Mouse (Mus musculus) forebrain, embryonic 11.5 days (tissue): Measurements from ENCODE around the gene Id1. TPM values are rescaled to one million over a fixed set of nuclear protein-coding genes. Genes with fewer than 3 reads are reported as not detected.
A peak's percentile ranks its signal among the peaks of the same experiment; 100 is the strongest.

Experiments used
- ATAC-seq: fragments of 200-750 bp; cut with Nextera tagmentation; replicated peaks from 2 replicates; pipeline ENCODE4 v1.8.0; 2017; ENCODE audit warnings: moderate TSS enrichment; ENCODE audit not compliant: low FRiP score
- DNase-seq: peaks from one replicate; pipeline ENCODE4 v3.0.0-alpha.2; 2017; ENCODE audit warnings: low spot score
- H3K27ac ChIP-seq: fragments of 300-500 bp; sonication (generic); 2 replicates; pipeline ENCODE4 v1.5.1; 2014; ENCODE audit warnings: low read depth, low read length
- H3K27me3 ChIP-seq: fragments of 300-500 bp; sonication (generic); 2 replicates; pipeline ENCODE4 v1.6.1; 2014; ENCODE audit warnings: mild to moderate bottlenecking, low read length, mixed read lengths; ENCODE audit not compliant: control insufficient read depth, insufficient read depth
- H3K36me3 ChIP-seq: fragments of 300-500 bp; sonication (generic); 2 replicates; pipeline ENCODE4 v1.6.1; 2014; ENCODE audit warnings: mild to moderate bottlenecking, low read length, moderate library complexity, mixed read lengths; ENCODE audit not compliant: control insufficient read depth, insufficient read depth
- H3K4me1 ChIP-seq: fragments of 300-500 bp; sonication (generic); replicated peaks from 2 replicates; pipeline ENCODE4 v1.6.1; 2014; ENCODE audit warnings: low read length, mixed read lengths; ENCODE audit not compliant: control insufficient read depth, insufficient read depth
- H3K4me2 ChIP-seq: fragments of 300-500 bp; sonication (generic); 2 replicates; pipeline ENCODE4 v1.6.1; 2014; ENCODE audit warnings: low read depth, mild to moderate bottlenecking, low read length, moderate library complexity, mixed read lengths; ENCODE audit not compliant: severe bottlenecking
- H3K4me3 ChIP-seq: fragments of 300-500 bp; sonication (generic); 2 replicates; pipeline ENCODE4 v1.5.1; 2014; ENCODE audit warnings: low read depth, low read length
- H3K9ac ChIP-seq: fragments of 300-500 bp; sonication (generic); 2 replicates; pipeline ENCODE4 v1.6.1; 2014; ENCODE audit warnings: low read length
- H3K9me3 ChIP-seq: fragments of 300-500 bp; sonication (generic); 2 replicates; pipeline ENCODE4 v1.6.1; 2016; ENCODE audit warnings: low read length, mixed read lengths; ENCODE audit not compliant: control insufficient read depth
- WGBS: fragments of 180-500 bp; shearing (Covaris S2); extraction: QIAGEN DNeasy Blood & Tissue Kit; methylation state at CpG from one replicate; pipeline ENCODE4 v1.1.7; 2014; 5-methylcytosine and 5-hydroxymethylcytosine counted together
- polyA plus RNA-seq: library from polyadenylated mRNA; unstranded; fragments of >200 nt; fragmentation: Nextera tagmentation; extraction: Ambion mirVana; gene quantifications from 2 replicates; pipeline ENCODE4 v1.2.1, GENCODE M21; 2014

Gene Id1
- polyA plus RNA-seq: 51.1 and 53.1 TPM in 2 replicates

DNA sequence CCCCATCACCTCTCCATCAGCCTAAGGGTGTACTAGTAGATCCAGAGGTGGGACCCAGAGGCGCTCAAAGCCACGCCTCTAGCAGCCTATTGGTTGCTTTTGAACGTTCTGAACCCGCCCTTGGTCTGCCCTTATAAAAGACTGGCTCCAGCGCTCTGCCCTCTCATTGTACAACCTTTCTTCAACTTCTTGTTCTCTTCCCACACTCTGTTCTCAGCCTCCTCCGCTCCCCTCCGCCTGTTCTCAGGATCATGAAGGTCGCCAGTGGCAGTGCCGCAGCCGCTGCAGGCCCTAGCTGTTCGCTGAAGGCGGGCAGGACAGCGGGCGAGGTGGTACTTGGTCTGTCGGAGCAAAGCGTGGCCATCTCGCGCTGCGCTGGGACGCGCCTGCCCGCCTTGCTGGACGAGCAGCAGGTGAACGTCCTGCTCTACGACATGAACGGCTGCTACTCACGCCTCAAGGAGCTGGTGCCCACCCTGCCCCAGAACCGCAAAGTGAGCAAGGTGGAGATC is at the start of gene Id1:
TSS of gene Id1 (plus strand) at position 162 of the 512 bp plus-strand sequence.
- Histone ChIP-seq H3K27me3 (peaks cover 5% of the 10 kb centered on the region), H3K4me2 (peak within 1 kb of the TSS; percentile 94), H3K9me3 (no peaks in the 10 kb centered on the region), H3K36me3 (no peaks in the 10 kb centered on the region), H3K27ac (peak within 1 kb of the TSS; percentile 81), H3K4me1 (peaks cover 28% of the 10 kb centered on the region), H3K9ac (peak within 1 kb of the TSS; percentile 80), H3K4me3 (peak within 1 kb of the TSS; percentile 58)
- peak; percentile 90 for DNase-seq
- WGBS: under 1% methylated on average over 28 of the region's 28 CpGs
- ATAC-seq: peak; percentile 76

DNA sequence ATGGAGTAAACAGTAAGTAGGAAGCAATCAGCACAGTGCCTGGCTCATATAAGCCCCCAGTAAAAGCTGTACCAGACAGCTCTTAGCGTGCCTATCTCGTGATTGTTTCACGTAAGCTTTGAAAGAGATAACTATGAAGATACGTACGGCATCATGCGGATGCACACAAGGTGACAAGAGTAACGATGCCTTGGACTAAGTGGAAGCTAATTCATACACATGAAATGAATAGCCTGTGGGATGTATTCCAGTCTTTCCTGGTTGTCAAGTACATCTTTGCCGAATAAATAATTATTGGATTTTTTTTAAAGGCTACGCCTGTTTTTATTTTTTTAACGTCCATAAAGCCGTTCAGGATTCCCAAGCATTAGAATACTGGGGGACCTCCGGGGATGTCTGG is 49.7 kb upstream of the Id1 start:
- Histone ChIP-seq H3K27ac (peak overlapping the region; percentile 15; the same call in 1 of the 2 replicates), H3K4me1 (no peaks in the 10 kb centered on the region), H3K9me3 (no peaks in the 10 kb centered on the region), H3K4me3 (peak overlapping the region; percentile 11), H3K27me3 (no peaks in the 10 kb centered on the region), H3K36me3 (peaks cover 37% of the 10 kb centered on the region), H3K4me2 (peak overlapping the region; percentile 38; the same call in 1 of the 2 replicates), H3K9ac (peak overlapping the region; percentile 12; the same call in 1 of the 2 replicates)
- DNase-seq (no peak), ATAC-seq (peak; percentile 36)
- WGBS: 62% methylated on average over 12 of the region's 12 CpGs

DNA sequence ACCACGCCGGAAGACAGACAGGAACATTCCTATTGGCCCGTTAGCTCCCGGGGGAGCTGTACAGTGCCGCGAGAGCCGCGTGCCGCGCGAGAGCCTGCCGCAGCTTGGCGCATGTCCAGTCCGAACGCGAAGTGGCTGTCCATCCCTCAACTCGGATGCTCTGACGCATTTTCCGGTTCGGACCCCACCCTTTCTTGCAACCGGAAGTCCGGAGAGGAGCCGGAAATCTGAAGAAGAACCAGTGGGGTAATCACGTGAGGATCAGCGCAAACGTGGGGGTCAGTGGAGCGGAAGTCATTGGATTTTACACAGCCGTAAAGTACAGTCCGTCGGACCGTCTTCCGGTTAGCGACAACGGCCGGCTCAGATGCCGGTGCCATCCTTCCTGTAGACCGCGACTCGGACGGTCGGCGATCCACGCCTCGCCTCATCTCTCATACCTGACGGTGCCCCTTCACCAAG is 49.2 kb upstream of the Id1 start, which contains the start of gene Mcts2:
TSS of gene Mcts2 (plus strand) at position 230 of the 462 bp plus-strand sequence.
- H3K27me3 ChIP-seq: no peaks in the 10 kb centered on the region
- H3K27ac ChIP-seq: peak within 1 kb of the TSS; percentile 15; the same call in 1 of the 2 replicates
- DNase-seq (peak; percentile 94), ATAC-seq (peak; percentile 97)
- peaks cover 37% of the 10 kb centered on the region for H3K36me3 ChIP-seq
- no peaks in the 10 kb centered on the region for H3K9me3 ChIP-seq
- H3K4me2 ChIP-seq: peak within 1 kb of the TSS; percentile 63
- H3K9ac ChIP-seq: peak within 1 kb of the TSS; percentile 43; the same call in 1 of the 2 replicates
- WGBS: 50% methylated on average over 45 of the region's 45 CpGs
- no peaks in the 10 kb centered on the region for H3K4me1 ChIP-seq
- H3K4me3 ChIP-seq: peak within 1 kb of the TSS; percentile 35

DNA sequence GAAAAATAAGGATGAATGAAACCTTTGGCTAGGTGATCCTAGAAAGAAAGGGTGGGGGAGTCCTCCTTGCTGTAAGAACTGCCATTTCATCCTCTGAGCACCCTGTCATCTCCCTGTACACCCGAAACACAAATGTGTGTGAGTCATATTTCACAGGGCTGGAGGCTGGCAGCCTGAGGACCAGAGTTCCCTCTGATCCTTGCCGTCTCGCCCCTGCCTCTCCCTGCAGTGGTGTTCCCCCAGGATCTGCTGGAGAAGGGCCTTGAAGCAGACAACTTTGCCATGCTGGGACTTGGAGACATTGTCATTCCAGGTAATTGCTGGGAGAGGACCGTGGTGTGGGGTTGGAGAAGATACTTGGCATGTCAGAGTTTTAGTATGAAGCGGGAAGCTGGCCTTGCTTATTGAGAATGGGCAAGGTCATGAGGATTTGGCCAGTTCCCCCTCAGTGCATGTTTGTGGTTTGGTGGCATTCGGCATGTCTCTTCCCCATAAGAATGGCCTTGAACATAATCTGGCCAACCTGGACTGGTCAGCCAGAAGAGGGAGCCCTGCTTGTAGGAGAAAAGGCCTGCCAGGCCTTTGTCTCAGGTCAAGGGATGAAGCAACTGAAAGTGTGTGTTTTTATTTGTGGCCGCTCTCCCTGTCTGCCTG is 44.4 kb upstream of the Id1 start:
- H3K4me2 ChIP-seq: no peak overlapping the region
- H3K36me3 ChIP-seq: peaks cover 8% of the 10 kb centered on the region
- 77% methylated on average over 7 of the region's 7 CpGs for WGBS
- ATAC-seq (no peak), DNase-seq (no peak)
- H3K4me3 ChIP-seq: no peak overlapping the region
- no peaks in the 10 kb centered on the region for H3K27me3 ChIP-seq
- H3K27ac ChIP-seq: no peak overlapping the region
- no peak overlapping the region for H3K9ac ChIP-seq
- H3K9me3 ChIP-seq: no peaks in the 10 kb centered on the region
- H3K4me1 ChIP-seq: no peaks in the 10 kb centered on the region

DNA sequence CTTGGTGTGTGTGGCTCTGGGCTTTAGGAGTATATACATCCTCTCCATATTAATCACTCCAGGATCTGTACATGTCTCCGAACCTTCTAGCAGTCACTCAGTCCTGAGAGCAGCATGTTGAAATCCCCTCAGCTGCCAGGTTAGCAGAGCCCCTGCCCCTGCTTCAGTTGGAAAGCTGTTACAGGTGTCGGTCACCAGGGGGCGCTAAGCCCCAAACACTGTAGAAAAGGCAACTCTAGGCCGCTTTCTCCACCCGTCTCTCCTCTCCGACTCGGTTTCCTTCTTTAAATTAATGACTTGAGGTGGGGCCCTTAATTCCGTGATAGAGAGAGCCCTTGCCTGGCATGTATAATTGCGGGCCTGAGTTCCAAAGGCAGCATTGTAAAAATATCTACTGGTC is 42.8 kb upstream of the Id1 start:
- H3K9me3 ChIP-seq: no peaks in the 10 kb centered on the region

DNA sequence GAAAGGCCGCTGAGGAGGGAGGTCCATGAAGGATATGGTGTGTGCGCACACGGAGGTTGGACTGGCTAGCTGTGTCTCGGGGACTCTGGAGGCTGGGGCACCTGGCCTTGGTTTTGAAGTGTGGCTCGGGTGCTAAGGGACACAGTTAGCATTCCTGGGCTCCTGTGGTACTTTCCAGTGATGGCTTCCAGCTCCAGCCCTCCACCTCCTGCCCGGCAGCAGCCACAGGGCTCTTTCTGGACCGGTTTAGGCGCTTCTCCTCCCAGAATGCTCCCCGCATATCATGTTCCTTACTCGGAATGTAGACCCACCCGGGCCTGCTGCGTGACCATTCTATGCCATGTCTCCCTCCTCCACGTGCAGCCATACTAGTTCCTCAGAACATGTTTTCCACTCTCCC is 42.3 kb upstream of the Id1 start:
- Histone ChIP-seq H3K4me3 (no peak overlapping the region), H3K4me2 (peak overlapping the region; percentile 36), H3K27me3 (no peaks in the 10 kb centered on the region), H3K9ac (peak overlapping the region; percentile 30; the same call in 1 of the 2 replicates), H3K4me1 (no peaks in the 10 kb centered on the region), H3K36me3 (no peaks in the 10 kb centered on the region; the same call in 1 of the 2 replicates), H3K27ac (no peak overlapping the region), H3K9me3 (no peaks in the 10 kb centered on the region)
- no peak for ATAC-seq
- WGBS: 85% methylated on average over 13 of the region's 13 CpGs
- no peak for DNase-seq

More for the DNA sequence above, 42.8 kb upstream of the Id1 start:
- H3K4me1 ChIP-seq: no peaks in the 10 kb centered on the region
- DNase-seq (peak; percentile 86), ATAC-seq (peak; percentile 34)
- H3K27ac ChIP-seq: no peak overlapping the region
- no peaks in the 10 kb centered on the region for H3K27me3 ChIP-seq
- peak overlapping the region; percentile 36 for H3K4me2 ChIP-seq
- 25% methylated on average over 9 of the region's 9 CpGs for WGBS
- H3K4me3 ChIP-seq: no peak overlapping the region
- no peaks in the 10 kb centered on the region; the same call in 1 of the 2 replicates for H3K36me3 ChIP-seq
- H3K9ac ChIP-seq: peak overlapping the region; percentile 30; the same call in 1 of the 2 replicates

DNA sequence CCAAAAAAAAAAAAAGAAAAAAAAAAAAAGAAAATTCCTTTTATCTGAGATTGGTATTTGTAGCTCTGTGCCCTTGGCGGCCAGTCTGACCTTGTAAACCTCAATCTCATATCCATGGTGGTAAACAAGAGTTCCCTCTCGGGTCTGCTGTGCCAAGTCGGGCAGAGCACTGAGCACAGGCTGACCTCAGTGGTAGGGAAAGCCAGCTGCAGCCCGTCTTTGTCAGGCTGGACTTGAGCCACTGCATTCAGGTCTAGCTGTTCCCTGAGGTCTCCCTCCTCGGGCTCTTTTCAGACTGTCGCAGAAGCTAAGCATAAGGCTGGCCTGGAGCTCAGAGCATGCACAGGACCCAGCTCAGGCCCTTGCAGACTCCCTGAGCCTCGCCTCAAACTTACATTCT is 41.3 kb upstream of the Id1 start:
- Histone ChIP-seq H3K36me3 (no peaks in the 10 kb centered on the region; the same call in 1 of the 2 replicates), H3K4me2 (no peak overlapping the region), H3K27ac (no peak overlapping the region), H3K27me3 (no peaks in the 10 kb centered on the region), H3K9ac (no peak overlapping the region), H3K4me3 (no peak overlapping the region), H3K9me3 (no peaks in the 10 kb centered on the region), H3K4me1 (no peaks in the 10 kb centered on the region)
- 84% methylated on average over 7 of the region's 7 CpGs for WGBS
- no peak for DNase-seq
- no peak for ATAC-seq

DNA sequence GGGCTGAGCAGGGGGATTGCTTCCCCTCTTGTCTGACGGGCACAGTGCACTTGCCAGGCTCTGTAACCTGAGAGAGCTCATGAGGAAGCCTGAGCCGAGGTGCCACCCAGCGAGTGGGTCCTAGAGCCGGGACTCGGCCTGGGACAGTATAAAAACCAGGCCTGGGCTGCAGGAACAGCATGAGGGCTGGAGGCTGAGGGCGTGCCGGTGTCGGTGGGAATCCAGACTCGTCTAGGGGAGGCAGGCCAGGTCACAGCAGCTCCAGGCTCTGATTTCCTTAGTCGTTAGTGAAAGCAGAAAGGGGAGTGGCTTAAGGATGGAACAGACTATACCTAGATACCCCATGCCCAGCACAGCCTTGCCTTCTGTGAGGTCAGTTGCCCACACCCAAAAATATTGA is 40.0 kb upstream of the Id1 start:
- Histone ChIP-seq H3K4me3 (no peak overlapping the region), H3K9me3 (no peaks in the 10 kb centered on the region), H3K36me3 (peaks cover 8% of the 10 kb centered on the region; the same call in 1 of the 2 replicates), H3K27ac (no peak overlapping the region), H3K4me1 (no peaks in the 10 kb centered on the region), H3K4me2 (no peak overlapping the region), H3K27me3 (no peaks in the 10 kb centered on the region), H3K9ac (peak overlapping the region; percentile 30; the same call in 1 of the 2 replicates)
- no peak for ATAC-seq
- no peak for DNase-seq
- 79% methylated on average over 10 of the region's 10 CpGs for WGBS
